Mouse (Mus musculus): ENCODE measurements around the gene Rps18. TPM values are rescaled to one million over a fixed set of nuclear protein-coding genes. Genes with fewer than 3 reads are reported as not detected.

Rps18 gene
- polyA plus RNA-seq, 1 experiment from 2014 or later: 2,014 TPM

- Histone ChIP-seq H3K4me1 (ENCODE audit: control insufficient read depth, insufficient read depth, low read length) (peaks cover 36% of the 10 kb centered on the region), H3K9me3 (ENCODE audit: control insufficient read depth, low read length) (no peaks in the 10 kb centered on the region), H3K27me3 (ENCODE audit: control insufficient read depth, insufficient read depth, low read length) (no peaks in the 10 kb centered on the region), H3K36me3 (ENCODE audit: control insufficient read depth, insufficient read depth, low read length) (peaks cover 60% of the 10 kb centered on the region), H3K27ac (ENCODE audit: low read depth, low read length) (peak within 1 kb of the TSS; percentile 92), H3K4me3 (ENCODE audit: low read length) (peak within 1 kb of the TSS; percentile 36), H3K4me2 (replicated peaks; ENCODE audit: low read depth, low read length) (peak within 1 kb of the TSS; percentile 81), H3K9ac (ENCODE audit: low read depth, low read length) (peak within 1 kb of the TSS; percentile 65)
- ATAC-seq (ENCODE audit: low FRiP score, low TSS enrichment): peak; percentile 84
- WGBS: 1% methylated on average over 41 of the region's 45 CpGs
Measured at GRCm38 (mm10) chr17:33951021-33951946, 4.5 kb downstream of the Rps18 start, which contains the start of gene B3galt4. Gene B3galt4, minus strand, starts transcription at chr17:33951488.

GRCm38 (mm10) chr17:33950131-33950625, 5.6 kb downstream of the Rps18 start:
- no peak for ATAC-seq (ENCODE audit: low FRiP score, low TSS enrichment)
- WGBS: 79% methylated on average over 10 of the region's 10 CpGs
- Histone ChIP-seq H3K36me3 (ENCODE audit: control insufficient read depth, insufficient read depth, low read length) (peaks cover 69% of the 10 kb centered on the region), H3K27ac (ENCODE audit: low read depth, low read length) (peak overlapping the region; percentile 92; the same call in 1 of the 2 replicates), H3K4me2 (replicated peaks; ENCODE audit: low read depth, low read length) (peak overlapping the region; percentile 81), H3K4me1 (ENCODE audit: control insufficient read depth, insufficient read depth, low read length) (peaks cover 36% of the 10 kb centered on the region), H3K4me3 (ENCODE audit: low read length) (peak overlapping the region; percentile 36), H3K27me3 (ENCODE audit: control insufficient read depth, insufficient read depth, low read length) (no peaks in the 10 kb centered on the region), H3K9ac (ENCODE audit: low read depth, low read length) (peak overlapping the region; percentile 65), H3K9me3 (ENCODE audit: control insufficient read depth, low read length) (no peaks in the 10 kb centered on the region)

DNA sequence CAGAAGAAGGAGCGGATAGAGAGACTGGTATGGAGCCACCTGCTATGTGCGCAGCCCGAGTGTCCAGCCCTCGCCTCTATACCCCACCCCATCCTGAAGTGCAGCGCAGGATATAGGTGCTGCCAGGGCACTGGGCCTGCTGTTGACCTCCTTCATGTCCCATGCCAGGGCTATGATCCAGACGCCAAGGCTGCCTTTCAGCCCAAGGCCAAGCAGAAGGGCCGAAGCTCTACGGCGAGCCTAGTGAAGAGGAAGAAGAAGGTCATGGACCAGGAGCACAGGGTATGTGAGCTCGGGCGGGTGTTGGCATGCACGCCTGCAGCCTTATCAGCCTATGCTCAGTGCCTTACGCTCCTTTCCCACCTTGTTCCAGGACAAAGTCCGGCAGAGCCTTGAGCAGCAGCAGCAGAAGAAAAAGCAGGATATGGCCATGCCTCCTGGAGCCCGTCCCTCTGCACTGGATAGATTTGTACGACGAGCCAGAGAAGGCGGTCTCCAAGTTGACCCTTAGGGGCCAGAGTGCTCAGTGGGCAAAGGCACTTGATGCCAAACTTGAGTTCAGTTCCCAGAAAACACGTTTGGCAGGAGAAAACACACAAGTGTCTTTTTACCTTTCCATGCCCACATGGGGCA, 6.8 kb downstream of the Rps18 start:
- 92% methylated on average over 19 of the region's 19 CpGs for WGBS
- H3K27ac ChIP-seq (ENCODE audit: low read depth, low read length): no peak overlapping the region
- H3K4me3 ChIP-seq (ENCODE audit: low read length): no peak overlapping the region
- no peaks in the 10 kb centered on the region for H3K27me3 ChIP-seq (ENCODE audit: control insufficient read depth, insufficient read depth, low read length)
- ATAC-seq (ENCODE audit: low FRiP score, low TSS enrichment): no peak
- H3K9me3 ChIP-seq (ENCODE audit: control insufficient read depth, low read length): no peaks in the 10 kb centered on the region
- H3K4me1 ChIP-seq (ENCODE audit: control insufficient read depth, insufficient read depth, low read length): peaks cover 32% of the 10 kb centered on the region
- H3K4me2 ChIP-seq (replicated peaks; ENCODE audit: low read depth, low read length): no peak overlapping the region
- peaks cover 73% of the 10 kb centered on the region for H3K36me3 ChIP-seq (ENCODE audit: control insufficient read depth, insufficient read depth, low read length)
- no peak overlapping the region for H3K9ac ChIP-seq (ENCODE audit: low read depth, low read length)

DNA sequence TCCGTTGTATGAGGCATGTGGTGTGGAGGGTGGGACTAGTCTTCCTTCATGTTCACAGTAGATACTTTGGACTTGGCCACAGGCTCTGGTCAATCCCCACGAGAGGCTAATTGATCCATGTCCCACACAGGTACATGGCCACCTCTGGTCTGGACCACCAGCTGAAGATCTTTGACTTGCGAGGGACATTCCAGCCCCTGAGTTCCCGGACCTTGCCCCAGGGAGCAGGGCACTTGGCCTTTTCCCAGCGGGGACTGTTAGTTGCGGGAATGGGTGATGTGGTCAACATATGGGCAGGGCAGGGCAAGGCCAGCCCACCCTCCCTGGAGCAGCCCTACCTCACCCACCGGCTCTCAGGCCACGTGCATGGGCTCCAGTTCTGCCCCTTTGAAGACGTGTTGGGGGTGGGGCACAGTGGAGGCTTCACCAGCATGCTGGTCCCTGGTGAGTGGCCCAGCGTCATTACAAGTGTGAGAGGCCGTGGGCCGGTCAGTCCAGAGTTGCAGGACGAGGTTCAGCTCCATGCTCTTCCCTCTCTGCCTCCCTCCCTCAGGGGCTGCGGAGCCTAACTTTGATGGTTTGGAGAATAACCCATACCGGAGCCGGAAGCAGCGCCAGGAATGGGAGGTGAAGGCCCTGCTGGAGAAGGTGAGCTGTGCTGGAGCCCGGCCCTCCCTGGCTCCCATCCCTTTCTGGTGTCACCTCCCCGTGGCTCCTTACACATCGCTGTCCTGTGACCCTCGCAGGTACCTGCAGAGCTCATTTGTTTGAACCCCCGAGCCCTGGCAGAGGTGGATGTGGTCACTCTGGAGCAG, 7.5 kb downstream of the Rps18 start:
- 87% methylated on average over 22 of the region's 22 CpGs for WGBS
- no peaks in the 10 kb centered on the region for H3K27me3 ChIP-seq (ENCODE audit: control insufficient read depth, insufficient read depth, low read length)
- no peak overlapping the region for H3K4me3 ChIP-seq (ENCODE audit: low read length)
- H3K9me3 ChIP-seq (ENCODE audit: control insufficient read depth, low read length): no peaks in the 10 kb centered on the region
- H3K4me1 ChIP-seq (ENCODE audit: control insufficient read depth, insufficient read depth, low read length): peaks cover 25% of the 10 kb centered on the region
- H3K4me2 ChIP-seq (replicated peaks; ENCODE audit: low read depth, low read length): no peak overlapping the region
- H3K27ac ChIP-seq (ENCODE audit: low read depth, low read length): no peak overlapping the region
- H3K36me3 ChIP-seq (ENCODE audit: control insufficient read depth, insufficient read depth, low read length): peaks cover 73% of the 10 kb centered on the region
- no peak for ATAC-seq (ENCODE audit: low FRiP score, low TSS enrichment)
- H3K9ac ChIP-seq (ENCODE audit: low read depth, low read length): no peak overlapping the region

GRCm38 (mm10) chr17:33947430-33948089, 8.2 kb downstream of the Rps18 start:
- H3K9me3 ChIP-seq (ENCODE audit: control insufficient read depth, low read length): no peaks in the 10 kb centered on the region
- no peak overlapping the region for H3K27ac ChIP-seq (ENCODE audit: low read depth, low read length)
- 92% methylated on average over 10 of the region's 10 CpGs for WGBS
- H3K9ac ChIP-seq (ENCODE audit: low read depth, low read length): no peak overlapping the region
- H3K36me3 ChIP-seq (ENCODE audit: control insufficient read depth, insufficient read depth, low read length): peaks cover 71% of the 10 kb centered on the region
- H3K4me3 ChIP-seq (ENCODE audit: low read length): no peak overlapping the region
- no peak overlapping the region for H3K4me2 ChIP-seq (replicated peaks; ENCODE audit: low read depth, low read length)
- ATAC-seq (ENCODE audit: low FRiP score, low TSS enrichment): no peak
- H3K27me3 ChIP-seq (ENCODE audit: control insufficient read depth, insufficient read depth, low read length): no peaks in the 10 kb centered on the region
- H3K4me1 ChIP-seq (ENCODE audit: control insufficient read depth, insufficient read depth, low read length): peaks cover 17% of the 10 kb centered on the region

- Histone ChIP-seq H3K27me3 (ENCODE audit: control insufficient read depth, insufficient read depth, low read length) (no peaks in the 10 kb centered on the region), H3K36me3 (ENCODE audit: control insufficient read depth, insufficient read depth, low read length) (peaks cover 47% of the 10 kb centered on the region), H3K9ac (ENCODE audit: low read depth, low read length) (no peak overlapping the region), H3K4me3 (ENCODE audit: low read length) (no peak overlapping the region), H3K27ac (ENCODE audit: low read depth, low read length) (no peak overlapping the region), H3K4me2 (replicated peaks; ENCODE audit: low read depth, low read length) (no peak overlapping the region), H3K4me1 (ENCODE audit: control insufficient read depth, insufficient read depth, low read length) (peaks cover 15% of the 10 kb centered on the region), H3K9me3 (ENCODE audit: control insufficient read depth, low read length) (no peaks in the 10 kb centered on the region)
- no peak for ATAC-seq (ENCODE audit: low FRiP score, low TSS enrichment)
- WGBS: 94% methylated on average over 15 of the region's 15 CpGs
Measured at GRCm38 (mm10) chr17:33943454-33943853, 12.3 kb downstream of the Rps18 start.

- peaks cover 48% of the 10 kb centered on the region for H3K36me3 ChIP-seq (ENCODE audit: control insufficient read depth, insufficient read depth, low read length)
- no peak for ATAC-seq (ENCODE audit: low FRiP score, low TSS enrichment)
- WGBS: 60% methylated on average over 19 of the region's 19 CpGs
- H3K9ac ChIP-seq (ENCODE audit: low read depth, low read length): peak overlapping the region; percentile 84
- no peaks in the 10 kb centered on the region for H3K9me3 ChIP-seq (ENCODE audit: control insufficient read depth, low read length)
- H3K4me1 ChIP-seq (ENCODE audit: control insufficient read depth, insufficient read depth, low read length): peaks cover 15% of the 10 kb centered on the region
- no peak overlapping the region for H3K27ac ChIP-seq (ENCODE audit: low read depth, low read length)
- peak overlapping the region; percentile 91 for H3K4me2 ChIP-seq (replicated peaks; ENCODE audit: low read depth, low read length)
- H3K4me3 ChIP-seq (ENCODE audit: low read length): peak overlapping the region; percentile 79
- no peaks in the 10 kb centered on the region for H3K27me3 ChIP-seq (ENCODE audit: control insufficient read depth, insufficient read depth, low read length)
Measured at GRCm38 (mm10) chr17:33941381-33941780, 14.4 kb downstream of the Rps18 start.

GRCm38 (mm10) chr17:33940981-33941380, 14.8 kb downstream of the Rps18 start:
- WGBS: 3% methylated on average over 26 of the region's 26 CpGs
- peak overlapping the region; percentile 79 for H3K4me3 ChIP-seq (ENCODE audit: low read length)
- H3K9me3 ChIP-seq (ENCODE audit: control insufficient read depth, low read length): no peaks in the 10 kb centered on the region
- peak overlapping the region; percentile 84 for H3K9ac ChIP-seq (ENCODE audit: low read depth, low read length)
- 0 out of 2 replicates have a peak, but pooled peaks have one; percentile 13 for ATAC-seq (ENCODE audit: low FRiP score, low TSS enrichment)
- peak overlapping the region; percentile 91 for H3K4me2 ChIP-seq (replicated peaks; ENCODE audit: low read depth, low read length)
- H3K27ac ChIP-seq (ENCODE audit: low read depth, low read length): no peak overlapping the region
- peaks cover 15% of the 10 kb centered on the region for H3K4me1 ChIP-seq (ENCODE audit: control insufficient read depth, insufficient read depth, low read length)
- H3K36me3 ChIP-seq (ENCODE audit: control insufficient read depth, insufficient read depth, low read length): peaks cover 46% of the 10 kb centered on the region
- no peaks in the 10 kb centered on the region for H3K27me3 ChIP-seq (ENCODE audit: control insufficient read depth, insufficient read depth, low read length)
